Mouse (Mus musculus) urinary bladder, postnatal 10 days (tissue): ENCODE data around the gene Ctc1.

ENCODE experiments used
- DNase-seq: peaks from one replicate; pipeline ENCODE4 v3.0.0; 2022; ENCODE audit warnings: low spot score

Gene Ctc1

DNA sequence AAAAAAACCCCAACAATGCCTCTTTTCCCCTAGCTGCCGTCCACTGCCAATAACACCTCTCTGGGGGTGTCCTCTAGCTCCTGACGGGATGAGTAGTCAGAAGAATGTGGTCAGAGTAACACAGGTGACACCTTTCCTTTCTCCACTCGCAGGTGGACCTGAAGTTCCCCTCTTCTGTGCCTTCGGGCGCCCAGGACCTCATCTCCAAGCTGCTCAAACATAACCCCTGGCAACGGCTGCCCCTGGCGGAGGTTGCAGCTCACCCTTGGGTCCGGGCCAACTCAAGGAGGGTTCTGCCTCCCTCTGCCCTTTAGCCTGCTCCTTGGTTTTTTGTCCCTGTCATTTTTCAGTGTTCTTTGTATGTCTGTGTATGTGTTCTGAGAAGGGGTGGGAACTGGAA, 35.0 kb downstream of the Ctc1 start:
- no peak for DNase-seq

DNA sequence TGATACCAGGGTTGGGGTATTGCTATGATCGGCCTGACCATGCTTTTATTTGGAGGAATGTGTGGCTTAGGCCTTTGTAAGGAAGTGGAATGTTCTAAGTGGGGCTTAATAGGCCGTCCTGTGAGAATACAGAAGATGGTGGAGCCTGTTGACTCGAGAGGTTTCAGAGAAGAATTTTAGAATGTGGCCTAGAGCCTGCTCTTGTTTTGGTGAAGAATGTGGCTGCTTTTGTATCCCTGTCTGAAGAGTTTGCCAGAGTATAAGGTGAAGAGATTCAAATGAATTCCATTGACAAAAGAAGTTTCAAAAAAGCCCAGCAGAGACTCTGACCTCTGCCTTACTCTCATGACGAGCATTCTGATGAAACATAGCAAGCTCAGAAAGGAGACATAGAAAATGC, 36.1 kb downstream of the Ctc1 start:
- no peak for DNase-seq

DNA sequence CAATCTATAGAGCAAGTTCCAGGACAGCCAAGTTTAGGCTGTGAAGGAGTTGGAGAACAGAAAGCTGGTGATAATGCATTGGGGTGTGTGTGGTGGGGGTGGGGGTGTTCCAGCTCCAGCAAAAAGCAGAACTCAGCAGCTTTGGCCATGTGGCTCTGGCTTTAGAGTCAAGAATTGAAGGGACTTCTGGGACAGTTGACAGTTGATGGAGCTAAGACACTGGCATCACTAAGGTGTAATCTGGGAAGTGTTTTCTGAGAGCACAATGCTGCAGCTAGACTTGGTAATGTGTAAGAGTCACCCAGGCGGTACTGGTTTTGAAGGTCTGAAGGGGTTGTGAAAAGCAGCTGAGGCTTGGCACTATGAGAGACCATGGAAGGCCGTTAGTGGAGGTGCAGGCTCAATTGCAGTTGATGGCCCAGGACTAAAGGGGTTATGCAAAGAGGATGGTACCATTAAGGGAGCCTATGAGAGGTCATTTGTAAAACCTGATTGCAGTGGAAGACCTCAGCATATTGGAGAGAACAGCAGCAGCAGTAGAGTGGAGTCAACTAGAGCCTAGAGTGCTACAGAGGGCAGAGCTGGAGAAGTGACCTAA, 37.2 kb downstream of the Ctc1 start:
- no peak for DNase-seq

DNA sequence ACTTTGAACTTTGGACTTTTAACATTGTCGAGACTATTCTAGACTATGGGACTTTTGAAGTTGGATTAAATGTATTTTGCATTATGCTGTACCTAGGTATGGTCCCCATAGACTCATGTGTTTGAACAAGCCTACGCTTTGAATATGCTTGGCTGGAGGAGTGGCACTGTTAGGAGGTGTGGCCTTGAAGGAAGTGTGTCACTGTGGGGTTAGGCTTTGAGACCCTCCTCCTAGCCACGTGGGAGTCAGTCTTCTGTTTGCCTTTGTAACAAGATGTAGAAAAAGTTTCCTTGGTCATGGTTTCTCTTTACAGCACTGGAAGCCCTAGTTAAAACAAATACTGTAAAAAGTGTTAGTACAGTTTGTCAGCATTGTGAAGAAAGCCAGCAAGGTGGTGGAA, 38.1 kb downstream of the Ctc1 start:
- DNase-seq = no peak

DNA sequence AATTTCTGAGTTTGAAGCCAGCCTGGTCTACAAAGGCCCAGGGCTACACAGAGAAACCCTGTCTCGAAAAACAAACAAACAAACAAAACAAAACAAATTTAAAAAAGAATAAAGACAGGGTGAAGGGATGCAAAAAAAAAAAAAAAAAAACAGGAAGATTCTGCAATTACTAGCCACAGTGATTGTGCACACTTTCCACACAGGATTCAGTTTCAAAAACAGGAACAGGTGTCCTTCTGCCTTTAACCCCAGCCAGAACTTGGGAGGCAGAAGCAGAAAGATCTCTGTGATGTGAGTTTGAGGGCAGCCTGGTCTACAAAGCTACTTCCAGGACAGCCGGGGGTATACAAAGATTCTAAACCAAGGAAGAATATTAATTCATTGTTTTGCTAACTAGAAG, 42.6 kb downstream of the Ctc1 start:
- DNase-seq = no peak

DNA sequence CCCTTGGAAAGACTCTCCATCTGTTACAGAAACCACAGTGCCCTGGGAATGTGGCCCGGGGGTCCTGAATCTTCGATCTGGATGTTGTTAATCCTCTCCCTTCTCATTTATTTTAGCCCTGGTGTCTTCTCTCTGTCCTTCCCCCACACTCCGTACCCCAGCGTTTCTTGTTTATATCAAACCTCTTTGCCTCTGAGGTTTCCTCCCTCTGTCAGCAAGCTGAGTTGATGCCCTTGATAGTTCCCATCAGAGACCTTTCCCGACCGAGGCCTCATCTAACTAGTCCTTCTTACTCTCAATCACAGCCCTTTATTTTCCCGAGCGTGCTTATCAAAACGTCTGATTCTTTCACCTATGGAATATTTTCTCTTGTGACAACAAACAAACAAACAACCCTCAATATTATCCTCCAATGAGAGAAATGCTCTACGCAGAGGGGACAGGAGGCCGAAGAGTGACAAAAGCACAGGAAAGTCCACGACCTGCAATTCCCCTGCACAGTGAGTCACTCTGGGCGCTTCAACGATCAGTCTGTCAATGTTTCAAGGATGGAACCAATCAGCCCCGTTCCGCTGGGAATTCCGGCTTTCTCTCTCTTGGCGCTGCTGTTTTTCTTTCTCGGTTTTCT, 43.1 kb downstream of the Ctc1 start:
- no peak for DNase-seq

DNA sequence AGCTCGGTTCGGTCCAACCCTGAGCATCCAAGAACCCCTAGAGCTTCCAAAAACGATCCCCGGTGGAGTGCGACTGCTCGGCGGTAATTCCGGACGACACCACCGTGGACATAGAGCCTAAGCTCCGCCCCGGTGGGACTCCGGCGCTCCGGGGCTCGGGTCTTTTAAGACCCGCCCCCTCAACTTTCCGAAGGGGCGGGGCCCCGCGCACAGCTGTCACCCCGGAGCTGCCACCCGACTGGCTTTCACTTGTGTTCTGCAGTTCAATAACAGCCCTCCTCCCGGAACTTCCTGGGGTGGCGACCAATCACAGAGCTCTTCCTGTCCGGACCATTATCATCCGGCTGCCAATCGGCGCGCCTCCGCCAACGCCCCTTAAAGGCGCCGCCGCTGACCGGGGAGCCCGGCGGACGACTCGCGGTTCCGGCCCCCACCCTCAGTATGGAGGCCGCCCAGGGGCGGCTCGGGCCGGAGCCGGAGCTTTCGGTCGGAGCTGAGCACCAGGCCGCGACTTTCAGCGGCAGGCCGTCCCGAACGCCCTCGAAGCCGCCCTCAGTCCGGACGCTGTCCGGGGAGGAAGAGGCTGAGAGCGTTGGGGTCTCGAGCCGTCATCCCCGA, 43.8 kb downstream of the Ctc1 start, which contains the start of gene Borcs6:
Borcs6 (plus strand) TSS at position 361 of the 618 bp plus-strand sequence.
- DNase-seq = peak; percentile 73

DNA sequence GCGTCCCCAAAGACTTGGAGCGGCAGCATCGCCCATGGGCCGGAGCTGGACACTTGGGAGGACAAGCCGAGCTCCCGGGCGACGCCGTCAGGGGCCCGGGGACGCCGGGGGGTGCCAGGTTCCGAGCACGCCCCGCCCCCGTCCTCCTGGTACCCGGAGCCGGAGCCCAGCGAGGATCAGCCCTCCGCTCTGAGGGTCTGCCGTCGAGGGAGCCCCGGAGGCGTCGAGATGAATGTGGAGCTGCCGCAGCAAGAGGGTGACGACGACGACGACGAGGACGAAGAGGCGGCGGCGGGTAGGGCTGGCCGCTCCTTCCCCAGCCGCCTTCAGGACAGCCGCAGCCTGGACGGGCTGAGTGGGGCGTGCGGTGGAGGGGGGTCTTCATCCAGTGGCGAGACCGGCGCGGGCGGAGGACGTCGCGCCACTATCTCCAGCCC, 44.3 kb downstream of the Ctc1 start:
- no peak for DNase-seq

DNA sequence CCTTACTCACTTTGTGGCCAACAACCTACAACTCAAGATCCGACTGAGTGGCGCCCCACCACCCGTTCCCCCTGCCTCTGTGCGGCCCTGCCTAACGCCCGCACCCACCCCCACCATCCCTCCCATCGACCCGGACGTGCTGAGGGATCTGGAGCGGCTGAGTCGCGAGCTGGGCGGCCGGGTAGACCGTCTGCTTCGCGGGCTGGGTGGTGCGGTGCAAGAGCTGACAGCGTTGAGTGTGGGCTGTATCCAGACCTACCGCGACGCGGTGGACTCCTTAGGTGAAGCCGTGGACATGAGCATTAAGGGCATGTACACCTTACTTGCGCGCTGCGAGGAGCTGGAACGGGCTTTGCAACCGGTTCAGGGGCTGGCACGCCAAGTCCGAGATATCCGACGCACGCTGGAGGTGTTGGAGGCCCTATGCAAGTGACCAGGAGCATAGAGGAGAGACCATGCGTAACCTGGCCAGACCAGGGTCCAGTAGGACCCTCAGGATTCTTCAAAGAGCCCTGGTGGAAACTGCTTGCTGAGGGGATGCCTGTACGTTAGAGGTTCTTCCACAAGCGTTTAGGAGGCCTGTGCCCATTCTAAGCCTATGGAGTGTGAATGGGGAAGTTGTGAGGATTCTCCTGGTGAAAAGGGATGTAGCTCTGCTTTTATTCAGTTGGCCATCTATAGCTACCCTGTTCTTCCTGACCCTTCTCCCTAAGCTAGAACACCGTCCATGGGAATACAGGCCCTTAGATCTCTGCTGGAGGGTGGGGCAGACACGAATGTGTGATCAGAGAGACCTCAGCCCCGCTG, 44.9 kb downstream of the Ctc1 start:
- DNase-seq = no peak

DNA sequence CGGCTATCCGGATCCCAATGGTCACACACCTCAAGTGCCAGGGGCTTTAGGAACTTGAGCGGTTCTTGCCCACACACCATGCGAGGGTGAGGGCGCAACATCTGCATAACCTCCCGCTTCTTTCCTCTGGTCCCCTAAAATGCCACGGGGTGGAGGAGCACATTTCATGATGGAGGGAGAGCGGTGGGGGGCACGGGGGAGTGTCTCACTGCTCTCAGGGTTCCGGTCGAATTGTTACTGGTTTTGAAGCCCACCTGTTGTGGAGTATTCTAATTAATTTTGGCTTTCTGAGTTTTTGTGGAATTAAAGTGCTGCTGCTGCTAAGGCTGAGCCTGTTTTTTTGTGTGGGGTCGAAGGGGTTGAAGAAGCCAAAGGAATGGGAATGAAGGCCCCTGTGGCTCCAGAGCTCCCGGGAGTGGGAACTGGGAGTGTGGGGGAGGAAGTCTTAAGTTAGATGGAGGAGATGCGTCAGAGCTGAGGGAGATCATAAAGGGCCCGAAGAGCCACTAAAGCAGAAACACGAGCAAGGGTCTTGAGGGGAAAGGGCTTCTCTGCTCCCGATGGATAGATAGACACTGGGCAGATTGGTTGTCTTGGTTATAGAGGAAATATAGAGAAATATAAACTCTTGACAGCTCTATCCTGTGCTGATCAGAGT, 45.7 kb downstream of the Ctc1 start:
- no peak for DNase-seq

DNA sequence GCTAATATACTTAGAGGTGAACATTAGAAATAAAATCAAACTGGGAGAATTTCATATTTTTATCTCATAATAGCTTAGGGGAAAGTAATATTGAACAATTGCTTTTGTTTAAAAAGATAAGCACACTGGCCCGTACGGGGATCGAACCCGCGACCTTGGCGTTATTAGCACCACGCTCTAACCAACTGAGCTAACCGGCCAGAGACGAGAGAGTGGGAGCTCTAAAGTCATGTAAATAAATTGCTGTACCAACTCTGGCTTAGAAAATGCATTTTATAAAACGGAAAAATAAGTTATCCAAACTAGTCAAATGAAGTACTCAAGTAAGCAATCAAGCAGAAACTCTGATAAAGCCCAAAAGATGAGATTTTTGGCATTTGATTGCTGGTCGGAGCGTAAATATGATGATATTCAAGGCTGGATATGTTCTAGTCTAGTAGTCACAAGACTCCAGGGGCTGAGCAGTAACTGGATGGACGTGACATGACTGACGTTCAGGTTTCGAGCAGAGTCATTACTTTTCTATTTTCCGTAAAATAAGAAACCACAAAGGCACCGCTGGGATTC, 46.6 kb downstream of the Ctc1 start:
- no peak for DNase-seq

DNA sequence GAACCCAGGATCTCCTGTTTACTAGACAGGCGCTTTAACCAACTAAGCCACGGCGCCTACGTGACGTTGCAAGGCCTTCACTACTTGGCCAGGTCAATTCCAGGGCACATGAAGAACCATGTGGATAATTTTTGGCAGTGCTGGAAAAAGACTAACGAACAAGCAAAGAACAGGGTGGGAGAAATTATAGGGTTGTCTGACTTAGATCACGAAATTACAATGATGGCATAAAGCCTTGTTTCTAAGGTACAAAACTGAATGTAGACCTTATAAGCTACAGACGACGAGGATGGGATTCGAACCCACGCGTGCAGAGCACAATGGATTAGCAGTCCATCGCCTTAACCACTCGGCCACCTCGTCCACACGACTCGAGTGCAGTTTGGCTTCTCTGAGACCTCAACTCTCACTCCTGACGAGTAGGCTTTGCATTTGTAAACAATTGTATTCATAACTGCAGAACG, 47.1 kb downstream of the Ctc1 start:
- DNase-seq = peak; percentile 88

DNA sequence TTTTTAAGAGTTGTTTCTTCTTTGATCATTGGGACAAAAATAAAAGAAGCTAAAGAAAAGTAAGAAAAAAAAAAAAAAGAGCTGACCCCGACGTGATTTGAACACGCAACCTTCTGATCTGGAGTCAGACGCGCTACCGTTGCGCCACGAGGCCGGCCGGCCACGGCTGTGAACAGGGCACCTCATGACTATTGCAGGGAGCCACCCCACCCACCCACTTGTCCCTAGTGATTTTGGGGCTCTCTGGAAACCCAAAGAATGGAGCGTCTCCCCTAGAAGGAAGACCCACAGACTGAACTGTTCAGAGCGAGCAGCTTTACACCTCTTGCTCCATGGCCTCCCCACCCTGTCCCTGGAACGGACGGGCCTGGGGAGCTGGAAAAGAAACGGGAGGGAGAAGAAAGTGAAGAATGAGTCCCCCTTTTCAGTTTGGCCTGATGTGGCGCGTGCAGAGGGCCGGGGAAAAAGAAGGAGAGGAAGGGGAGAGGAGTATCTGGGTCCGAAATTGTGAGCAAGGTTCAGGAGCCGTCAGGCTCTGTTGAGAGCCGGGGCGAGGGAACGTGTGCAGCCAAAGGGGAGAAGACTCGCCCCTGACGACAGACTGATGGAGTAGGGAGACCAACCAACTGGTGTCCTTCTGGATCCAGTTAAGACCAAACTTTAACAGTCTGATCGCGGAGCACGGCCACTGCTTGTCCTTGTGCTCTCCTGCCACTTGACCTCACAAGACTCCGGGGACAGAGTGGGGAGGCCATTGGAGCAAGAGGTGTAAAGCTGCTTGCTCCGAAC, 47.9 kb downstream of the Ctc1 start:
- DNase-seq = peak; percentile 64

DNA sequence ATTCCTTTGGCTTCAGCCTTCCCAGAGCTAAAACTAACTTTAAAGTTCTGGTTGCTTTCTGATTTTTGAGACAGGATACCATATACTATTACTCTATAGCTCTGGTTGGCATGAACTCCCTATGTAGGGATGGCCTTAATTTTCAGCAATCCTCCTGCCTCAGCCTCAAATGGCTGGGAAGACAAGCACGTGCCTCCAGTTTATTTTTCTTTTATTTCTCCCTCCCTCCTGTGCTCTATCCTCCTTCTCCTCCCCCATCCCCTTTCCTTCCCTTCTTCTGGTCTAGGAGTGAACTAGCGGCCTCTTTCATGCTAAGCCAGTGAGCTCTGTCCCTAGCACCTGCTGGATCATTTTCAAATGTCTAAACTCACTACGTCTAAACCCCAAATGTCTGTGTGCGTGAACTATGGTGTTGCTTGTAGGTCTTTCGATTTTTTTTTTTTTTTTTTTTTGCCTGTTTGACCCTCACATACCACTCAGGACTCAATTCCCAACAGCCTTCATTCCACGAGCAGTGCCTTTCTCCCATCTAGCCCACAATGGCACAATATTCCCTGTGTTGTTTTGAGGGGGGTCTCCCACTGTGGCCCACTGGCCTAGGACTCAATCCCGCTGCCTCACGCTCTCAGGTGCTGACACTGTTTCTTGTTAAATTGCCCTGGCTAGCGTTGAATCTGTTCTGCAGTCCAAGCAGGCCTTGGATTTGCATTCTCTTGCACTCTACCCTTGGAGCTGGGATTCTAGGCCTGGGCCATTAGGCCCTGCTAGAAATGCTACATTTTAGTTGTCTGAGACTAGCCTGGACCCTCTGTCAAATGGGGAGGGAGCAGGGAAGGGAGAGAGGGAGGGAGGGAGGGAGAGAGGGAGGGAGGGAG, 48.8 kb downstream of the Ctc1 start:
- DNase-seq = no peak

DNA sequence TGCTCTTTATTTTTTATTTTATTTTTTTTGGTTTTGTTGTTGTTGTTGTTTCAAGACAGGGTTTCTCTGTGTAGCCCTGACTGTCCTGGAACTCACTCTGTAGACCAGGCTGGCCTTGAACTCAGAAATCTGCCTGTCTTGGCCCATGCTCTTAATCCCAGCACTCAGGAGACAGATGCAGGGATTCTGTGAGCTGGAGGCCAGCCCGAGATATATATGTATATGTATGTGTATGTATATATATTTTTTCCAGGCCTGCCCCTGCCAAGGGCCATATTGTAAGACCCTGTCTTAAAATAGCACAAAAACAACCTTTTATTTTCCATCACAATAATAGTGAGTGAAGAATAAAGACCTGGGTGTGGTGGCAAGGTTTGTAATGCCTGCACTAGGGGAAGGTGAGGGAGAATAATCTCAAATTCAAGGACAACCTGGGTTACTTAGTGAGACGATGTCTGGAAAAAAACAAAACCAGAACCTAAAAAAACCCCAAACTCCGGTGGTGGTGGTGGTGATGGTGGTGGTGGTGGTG, 49.7 kb downstream of the Ctc1 start:
- no peak for DNase-seq

DNA sequence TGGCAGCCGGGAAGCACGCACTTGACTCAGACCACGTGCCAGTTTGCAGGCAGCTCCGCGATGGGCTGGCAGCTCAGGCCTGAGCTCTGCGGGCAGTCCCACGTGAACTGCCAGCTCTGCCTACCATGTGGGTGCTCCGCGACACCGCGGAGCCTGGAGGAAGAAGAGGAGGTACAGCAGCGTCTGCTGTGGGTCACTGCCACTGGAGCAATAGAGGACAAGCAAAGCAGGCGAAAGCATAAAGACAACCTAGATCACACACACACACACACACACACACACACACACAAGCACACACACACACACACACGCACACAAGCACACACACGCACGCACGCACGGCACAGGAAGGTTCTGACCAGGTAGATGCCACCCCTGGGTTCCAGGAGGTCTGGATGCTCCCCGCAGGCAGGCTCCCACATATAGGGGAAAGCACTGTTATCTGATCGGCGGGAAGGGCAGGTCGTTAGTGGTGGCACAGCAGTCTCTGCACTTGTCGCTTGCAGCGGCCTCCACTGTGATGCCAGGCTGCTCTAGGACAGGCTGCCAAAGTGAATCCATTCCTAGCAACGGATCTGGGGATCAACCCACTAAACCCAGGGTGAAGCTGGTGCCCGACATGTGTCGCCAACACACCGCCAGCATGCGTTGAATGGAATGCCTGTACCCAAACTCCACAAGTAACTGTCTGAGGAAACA, 50.6 kb downstream of the Ctc1 start:
- no peak for DNase-seq

DNA sequence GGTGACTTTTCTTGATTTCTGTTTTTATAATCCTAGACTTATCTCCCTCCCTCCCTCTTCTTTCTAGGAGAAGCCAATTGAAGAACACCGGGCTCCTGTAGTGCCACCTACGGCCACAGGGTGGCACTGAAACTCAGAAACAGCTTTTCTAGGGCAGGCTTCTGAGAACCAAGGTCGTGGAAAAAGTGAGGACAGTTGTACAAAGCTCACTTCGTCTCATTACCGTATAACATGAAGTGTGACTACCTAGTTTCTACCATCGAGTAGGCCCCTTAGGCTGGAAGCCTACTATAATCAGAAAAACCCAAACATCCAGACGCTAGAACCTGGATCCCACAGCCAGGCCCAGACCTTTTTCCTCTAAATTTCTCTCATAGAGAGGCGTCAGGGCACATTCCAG, 51.2 kb downstream of the Ctc1 start:
- no peak for DNase-seq

DNA sequence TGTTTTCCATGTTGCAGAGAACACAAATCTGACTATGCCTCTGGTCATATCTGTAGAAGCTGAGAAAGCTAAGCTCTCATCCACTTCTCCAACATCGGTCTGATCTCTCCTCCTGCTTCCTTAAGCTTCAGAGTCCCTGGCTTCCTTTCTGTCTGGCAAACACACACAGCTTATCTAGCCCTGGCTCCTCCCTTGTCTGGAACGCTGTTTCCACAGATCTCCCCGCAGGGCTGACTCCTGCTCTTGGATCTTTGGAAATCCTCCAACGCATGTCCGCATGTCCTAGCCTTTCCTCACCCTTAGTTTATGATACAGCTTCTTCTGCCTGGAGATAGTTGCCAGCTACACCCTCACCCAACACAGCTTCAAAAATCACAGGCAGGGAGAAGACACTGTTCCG, 51.9 kb downstream of the Ctc1 start:
- DNase-seq = no peak

DNA sequence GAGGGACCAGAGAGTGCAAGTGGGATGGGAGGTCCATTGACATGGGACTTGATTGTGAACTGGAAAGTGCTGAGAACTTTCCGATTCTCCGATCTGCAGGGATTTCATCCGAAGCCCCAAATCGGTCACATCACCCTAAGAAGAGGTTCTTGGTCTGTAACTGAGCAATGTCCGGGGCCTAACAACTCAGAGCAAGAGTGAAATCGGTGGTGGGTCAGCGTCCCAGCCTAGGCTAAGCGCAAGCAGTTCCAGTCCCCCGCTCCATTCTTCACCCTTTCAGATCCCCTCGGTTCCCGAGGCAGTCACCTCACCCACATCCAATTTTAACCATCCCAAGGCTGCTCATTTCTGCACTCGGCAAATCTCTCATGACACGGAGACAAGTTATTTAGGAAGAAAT, 54.4 kb downstream of the Ctc1 start:
- no peak for DNase-seq
